Mouse (Mus musculus): ENCODE measurements at regions not wholly inside any gene's neighbourhood (a gene's known extent, or its start where the extent isn't known, plus 50 kb on each side); places are given as distances from the start of the nearest gene placed in this dataset.

DNA sequence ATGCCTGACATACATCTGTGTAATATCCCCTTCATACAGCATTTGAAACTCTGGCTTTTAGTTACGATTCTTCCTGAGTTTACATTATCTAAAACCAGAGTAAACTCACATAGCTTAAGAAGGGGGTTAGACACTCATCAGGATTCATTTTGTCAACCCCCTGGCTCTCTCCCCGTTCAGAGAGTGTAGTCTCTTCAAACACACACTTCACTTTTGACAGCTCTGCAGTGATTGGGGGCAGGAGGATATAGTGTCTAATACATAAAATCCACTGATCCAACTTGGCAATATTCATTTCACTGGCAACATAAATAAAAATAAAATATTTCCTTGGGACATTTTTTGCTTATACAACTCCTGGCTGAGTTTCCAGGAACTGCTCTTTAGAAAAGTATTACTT lies 251.0 kb downstream of the Cxxc4 start:
- in situ Hi-C loops (cut with MboI; ENCODE audit: low sequenced_read_pairs in 2 of 2, unreplicated experiment in 2 of 2) = no loop called here

GRCm38 (mm10) chr3:134489966-134490543 lies 253.8 kb downstream of the Cxxc4 start:
- no peak for TF ChIP-seq ZC3H11A (IDR thresholded peaks at IDR 0.05; ENCODE audit: borderline replicate concordance, low read depth, low read length)
- no peak; the same call in 1 of the 2 replicates for TF ChIP-seq MAFK (IDR thresholded peaks at IDR 0.05; ENCODE audit: insufficient read depth, low read depth, low read length)
- no peak for TF ChIP-seq HCFC1 (IDR thresholded peaks at IDR 0.05; ENCODE audit: borderline replicate concordance, insufficient read depth, low read length)
- no peak for TF ChIP-seq CHD2 (IDR thresholded peaks at IDR 0.05; ENCODE audit: low read depth, low read length)
- TF ChIP-seq ZNF384 (IDR thresholded peaks at IDR 0.05; ENCODE audit: low read depth, low read length) = no peak
- DNase-seq (ENCODE audit: low read depth, low spot score) = no peak
- H3K27ac ChIP-seq (ENCODE audit: insufficient read depth, low read depth, low read length, poor library complexity, severe bottlenecking) = no peak overlapping the region
- no peaks in the 10 kb centered on the region for H3K9me3 ChIP-seq (ENCODE audit: control insufficient read depth, insufficient read depth, low read depth, low read length)
- in situ Hi-C loops (cut with MboI; ENCODE audit: low sequenced_read_pairs in 2 of 2, unreplicated experiment in 2 of 2) = no loop called here
- no peak overlapping the region for H3K4me3 ChIP-seq (ENCODE audit: insufficient read depth in 1 of 2, low read depth in 1 of 2, low read length in 2 of 2, poor library complexity in 1 of 2, severe bottlenecking in 1 of 2)
- no peak overlapping the region for H3K9ac ChIP-seq (ENCODE audit: insufficient read depth, low read depth, low read length, poor library complexity, severe bottlenecking)
- no peaks in the 10 kb centered on the region for H3K36me3 ChIP-seq (ENCODE audit: control insufficient read depth, insufficient read depth, low read length, poor library complexity, severe bottlenecking)
- no peaks in the 10 kb centered on the region for H3K4me1 ChIP-seq (ENCODE audit: control insufficient read depth in 2 of 2, insufficient read depth in 2 of 2, low read length in 2 of 2, poor library complexity in 1 of 2)

More for the DNA sequence above, 251.0 kb downstream of the Cxxc4 start:
- Histone ChIP-seq H3K9ac (ENCODE audit: insufficient read depth, low read depth, low read length, poor library complexity, severe bottlenecking) (no peak overlapping the region), H3K4me3 (ENCODE audit: insufficient read depth in 1 of 2, low read depth in 1 of 2, low read length in 2 of 2, poor library complexity in 1 of 2, severe bottlenecking in 1 of 2) (no peak overlapping the region), H3K36me3 (ENCODE audit: control insufficient read depth, insufficient read depth, low read length, poor library complexity, severe bottlenecking) (no peaks in the 10 kb centered on the region), H3K4me1 (ENCODE audit: control insufficient read depth in 2 of 2, insufficient read depth in 2 of 2, low read length in 2 of 2, poor library complexity in 1 of 2) (no peaks in the 10 kb centered on the region), H3K27ac (ENCODE audit: insufficient read depth, low read depth, low read length, poor library complexity, severe bottlenecking) (no peak overlapping the region), H3K9me3 (ENCODE audit: control insufficient read depth, insufficient read depth, low read depth, low read length) (no peaks in the 10 kb centered on the region)
- TF ChIP-seq ZC3H11A (IDR thresholded peaks at IDR 0.05; ENCODE audit: borderline replicate concordance, low read depth, low read length) = no peak
- TF ChIP-seq ZNF384 (IDR thresholded peaks at IDR 0.05; ENCODE audit: low read depth, low read length) = no peak
- no peak for TF ChIP-seq CHD2 (IDR thresholded peaks at IDR 0.05; ENCODE audit: low read depth, low read length)
- TF ChIP-seq MAFK (IDR thresholded peaks at IDR 0.05; ENCODE audit: insufficient read depth, low read depth, low read length) = no peak
- TF ChIP-seq HCFC1 (IDR thresholded peaks at IDR 0.05; ENCODE audit: borderline replicate concordance, insufficient read depth, low read length) = no peak
- DNase-seq (ENCODE audit: low read depth, low spot score) = no peak

DNA sequence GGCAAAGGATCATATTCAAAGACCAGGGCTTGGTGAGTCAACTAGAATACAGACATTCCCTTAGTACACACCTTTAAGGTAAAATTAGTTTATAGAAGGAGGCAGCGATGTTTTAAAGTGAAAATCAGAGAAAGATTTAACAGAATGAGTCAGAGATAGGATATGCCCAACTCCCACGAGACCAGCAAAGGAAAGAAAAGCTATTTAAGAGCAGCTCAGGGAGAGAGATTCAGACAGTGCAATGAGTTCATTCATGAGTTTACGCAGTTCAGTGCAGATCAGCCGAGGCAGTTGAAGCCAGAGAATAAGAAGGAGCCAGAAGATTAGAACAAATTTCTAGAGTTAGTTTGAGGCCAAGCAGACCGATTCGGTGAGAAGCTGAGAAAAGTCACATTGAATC lies 273.4 kb downstream of the Cxxc4 start:
- DNase-seq (ENCODE audit: low read depth, low spot score) = no peak
- H3K9ac ChIP-seq (ENCODE audit: insufficient read depth, low read depth, low read length, poor library complexity, severe bottlenecking) = no peak overlapping the region
- H3K36me3 ChIP-seq (ENCODE audit: control insufficient read depth, insufficient read depth, low read length, poor library complexity, severe bottlenecking) = no peaks in the 10 kb centered on the region
- in situ Hi-C loops (cut with MboI; ENCODE audit: low sequenced_read_pairs in 2 of 2, unreplicated experiment in 2 of 2) = no loop called here
- H3K4me1 ChIP-seq (ENCODE audit: control insufficient read depth in 2 of 2, insufficient read depth in 2 of 2, low read length in 2 of 2, poor library complexity in 1 of 2) = no peaks in the 10 kb centered on the region
- no peak overlapping the region for H3K4me3 ChIP-seq (ENCODE audit: insufficient read depth in 1 of 2, low read depth in 1 of 2, low read length in 2 of 2, poor library complexity in 1 of 2, severe bottlenecking in 1 of 2)
- H3K9me3 ChIP-seq (ENCODE audit: control insufficient read depth, insufficient read depth, low read depth, low read length) = no peaks in the 10 kb centered on the region
- H3K27ac ChIP-seq (ENCODE audit: insufficient read depth, low read depth, low read length, poor library complexity, severe bottlenecking) = no peak overlapping the region
- TF ChIP-seq ZNF384 (IDR thresholded peaks at IDR 0.05; ENCODE audit: low read depth, low read length) = no peak
- TF ChIP-seq HCFC1 (IDR thresholded peaks at IDR 0.05; ENCODE audit: borderline replicate concordance, insufficient read depth, low read length) = no peak
- no peak for TF ChIP-seq MAFK (IDR thresholded peaks at IDR 0.05; ENCODE audit: insufficient read depth, low read depth, low read length)
- no peak for TF ChIP-seq CHD2 (IDR thresholded peaks at IDR 0.05; ENCODE audit: low read depth, low read length)
- TF ChIP-seq ZC3H11A (IDR thresholded peaks at IDR 0.05; ENCODE audit: borderline replicate concordance, low read depth, low read length) = no peak

DNA sequence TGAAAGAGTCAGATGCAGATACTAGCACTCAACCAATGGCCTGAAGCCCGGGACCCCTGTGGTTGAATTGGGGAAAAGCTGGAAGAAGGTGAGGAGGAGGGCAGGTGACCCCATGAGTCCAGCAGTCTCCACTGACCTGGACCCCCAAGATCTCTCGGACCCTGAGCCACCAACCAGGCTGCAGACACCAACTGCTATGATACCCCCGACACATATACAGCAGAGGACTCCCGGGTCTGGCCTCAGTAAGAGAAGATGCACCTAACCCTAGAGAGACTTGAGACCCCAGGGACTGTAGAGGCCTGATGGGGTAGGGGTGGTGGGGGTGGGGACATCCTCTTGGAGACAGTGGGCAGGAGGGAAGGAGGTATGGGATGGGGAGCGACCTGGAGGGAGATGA lies 289.5 kb downstream of the Cxxc4 start:
- DNase-seq (ENCODE audit: low read depth, low spot score) = no peak
- TF ChIP-seq ZNF384 (IDR thresholded peaks at IDR 0.05; ENCODE audit: low read depth, low read length) (no peak), HCFC1 (IDR thresholded peaks at IDR 0.05; ENCODE audit: borderline replicate concordance, insufficient read depth, low read length) (no peak), ZC3H11A (IDR thresholded peaks at IDR 0.05; ENCODE audit: borderline replicate concordance, low read depth, low read length) (no peak), MAFK (IDR thresholded peaks at IDR 0.05; ENCODE audit: insufficient read depth, low read depth, low read length) (no peak), CHD2 (IDR thresholded peaks at IDR 0.05; ENCODE audit: low read depth, low read length) (no peak)
- Histone ChIP-seq H3K4me3 (ENCODE audit: insufficient read depth in 1 of 2, low read depth in 1 of 2, low read length in 2 of 2, poor library complexity in 1 of 2, severe bottlenecking in 1 of 2) (no peak overlapping the region), H3K9ac (ENCODE audit: insufficient read depth, low read depth, low read length, poor library complexity, severe bottlenecking) (no peak overlapping the region), H3K36me3 (ENCODE audit: control insufficient read depth, insufficient read depth, low read length, poor library complexity, severe bottlenecking) (no peaks in the 10 kb centered on the region), H3K4me1 (ENCODE audit: control insufficient read depth in 2 of 2, insufficient read depth in 2 of 2, low read length in 2 of 2, poor library complexity in 1 of 2) (no peaks in the 10 kb centered on the region), H3K9me3 (ENCODE audit: control insufficient read depth, insufficient read depth, low read depth, low read length) (no peaks in the 10 kb centered on the region), H3K27ac (ENCODE audit: insufficient read depth, low read depth, low read length, poor library complexity, severe bottlenecking) (no peak overlapping the region)
- in situ Hi-C loops (cut with MboI; ENCODE audit: low sequenced_read_pairs in 2 of 2, unreplicated experiment in 2 of 2) = no loop called here
